Mouse (Mus musculus) limb, embryonic 13.5 days (tissue): ENCODE results near the gene Gpx4. TPM values are rescaled to one million over a fixed set of nuclear protein-coding genes. Genes with fewer than 3 reads are reported as not detected.

Experiments
- ATAC-seq: fragments of 200-750 bp; cut with Nextera tagmentation; 2 replicates; pipeline ENCODE4 v1.8.0; 2017; ENCODE audit warnings: low read depth, moderate number of reproducible peaks, moderate TSS enrichment; ENCODE audit not compliant: low FRiP score
- H3K27ac ChIP-seq: fragments of 300-500 bp; sonication (generic); 2 replicates; pipeline ENCODE4 v1.5.1; 2015; ENCODE audit warnings: inconsistent platforms, mild to moderate bottlenecking, moderate library complexity
- H3K27me3 ChIP-seq: fragments of 300-500 bp; sonication (generic); 2 replicates; pipeline ENCODE4 v1.6.1; 2015; ENCODE audit warnings: mild to moderate bottlenecking, inconsistent platforms
- H3K36me3 ChIP-seq: fragments of 300-500 bp; sonication (generic); 2 replicates; pipeline ENCODE4 v1.6.1; 2015; ENCODE audit warnings: inconsistent platforms, mild to moderate bottlenecking, moderate library complexity
- H3K4me1 ChIP-seq: fragments of 300-500 bp; sonication (generic); 2 replicates; pipeline ENCODE4 v1.6.1; 2015; ENCODE audit warnings: inconsistent platforms
- H3K4me2 ChIP-seq: fragments of 300-500 bp; sonication (generic); replicated peaks from 2 replicates; pipeline ENCODE4 v1.6.1; 2015; ENCODE audit warnings: inconsistent platforms, mild to moderate bottlenecking, moderate library complexity
- H3K4me3 ChIP-seq: fragments of 300-500 bp; sonication (generic); 2 replicates; pipeline ENCODE4 v1.5.1; 2015; ENCODE audit warnings: moderate library complexity, mild to moderate bottlenecking, inconsistent platforms
- H3K9ac ChIP-seq: fragments of 300-500 bp; sonication (generic); 2 replicates; pipeline ENCODE4 v1.6.1; 2015; ENCODE audit warnings: mild to moderate bottlenecking, inconsistent platforms
- H3K9me3 ChIP-seq: fragments of 300-500 bp; sonication (generic); 2 replicates; pipeline ENCODE4 v1.6.1; 2016; ENCODE audit warnings: inconsistent platforms
- WGBS: fragments of 180-500 bp; shearing (Covaris S2); methylation state at CpG from one replicate; pipeline ENCODE4 v1.1.7; 2015; 5-methylcytosine and 5-hydroxymethylcytosine counted together
- polyA plus RNA-seq: library from polyadenylated mRNA; unstranded; fragments of >200 nt; fragmentation: Nextera tagmentation; extraction: Ambion mirVana; gene quantifications from 2 replicates; pipeline ENCODE4 v1.2.1, GENCODE M21; 2015

The Gpx4 gene
- polyA plus RNA-seq, 1 experiment from 2014 or later = 462 TPM

GRCm38 (mm10) chr10:80063877-80064650 is 17.1 kb downstream of the Gpx4 start:
- WGBS = 73% methylated on average over 23 of the region's 23 CpGs
- no peak overlapping the region for H3K27ac ChIP-seq
- H3K9me3 ChIP-seq = no peaks in the 10 kb centered on the region

GRCm38 (mm10) chr10:80069251-80069650 is 22.3 kb downstream of the Gpx4 start:
- Histone ChIP-seq H3K36me3 (peaks cover 23% of the 10 kb centered on the region), H3K4me2 (no peak overlapping the region), H3K27ac (no peak overlapping the region), H3K27me3 (no peaks in the 10 kb centered on the region), H3K9ac (no peak overlapping the region), H3K4me1 (peaks cover 16% of the 10 kb centered on the region), H3K9me3 (no peaks in the 10 kb centered on the region), H3K4me3 (no peak overlapping the region)
- no peak for ATAC-seq
- WGBS = 94% methylated on average over 6 of the region's 7 CpGs

More at GRCm38 (mm10) chr10:80063877-80064650, 17.1 kb downstream of the Gpx4 start:
- Histone ChIP-seq H3K4me2 (no peak overlapping the region), H3K36me3 (peaks cover 64% of the 10 kb centered on the region), H3K27me3 (no peaks in the 10 kb centered on the region), H3K4me1 (no peaks in the 10 kb centered on the region), H3K9ac (peak overlapping the region; percentile 36; the same call in 1 of the 2 replicates), H3K4me3 (no peak overlapping the region)
- ATAC-seq = no peak

GRCm38 (mm10) chr10:80069948-80070450 is 23.0 kb downstream of the Gpx4 start:
- no peak overlapping the region for H3K4me3 ChIP-seq
- peaks cover 20% of the 10 kb centered on the region for H3K36me3 ChIP-seq
- no peaks in the 10 kb centered on the region for H3K27me3 ChIP-seq
- H3K9ac ChIP-seq = no peak overlapping the region
- no peak overlapping the region for H3K4me2 ChIP-seq
- H3K27ac ChIP-seq = no peak overlapping the region
- no peaks in the 10 kb centered on the region for H3K9me3 ChIP-seq
- H3K4me1 ChIP-seq = peaks cover 21% of the 10 kb centered on the region
- no peak for ATAC-seq
- WGBS = 90% methylated on average over 4 of the region's 4 CpGs

- H3K27ac ChIP-seq = peak overlapping the region; percentile 79
- no peaks in the 10 kb centered on the region for H3K27me3 ChIP-seq
- ATAC-seq = peak; percentile 66
- 51% methylated on average over 9 of the region's 9 CpGs for WGBS
- no peaks in the 10 kb centered on the region for H3K9me3 ChIP-seq
- H3K4me1 ChIP-seq = peaks cover 31% of the 10 kb centered on the region
- H3K4me2 ChIP-seq = no peak overlapping the region
- peak overlapping the region; percentile 36 for H3K9ac ChIP-seq
- peaks cover 16% of the 10 kb centered on the region for H3K36me3 ChIP-seq
- no peak overlapping the region for H3K4me3 ChIP-seq
These were observed 24.0 kb downstream of the Gpx4 start for GRCm38 (mm10) chr10:80070837-80071515.

GRCm38 (mm10) chr10:80071516-80071900 is 24.5 kb downstream of the Gpx4 start:
- WGBS = 73% methylated on average over 3 of the region's 3 CpGs
- Histone ChIP-seq H3K4me2 (no peak overlapping the region), H3K4me1 (peaks cover 32% of the 10 kb centered on the region), H3K9me3 (no peaks in the 10 kb centered on the region), H3K9ac (peak overlapping the region; percentile 36), H3K36me3 (peaks cover 13% of the 10 kb centered on the region), H3K27me3 (no peaks in the 10 kb centered on the region), H3K4me3 (no peak overlapping the region), H3K27ac (peak overlapping the region; percentile 79)
- no peak for ATAC-seq

GRCm38 (mm10) chr10:80072623-80073489 is 25.9 kb downstream of the Gpx4 start:
- 0 out of 2 replicates have a peak overlapping the region, but pooled peaks have one; percentile 20 for H3K9ac ChIP-seq
- no peak overlapping the region for H3K4me3 ChIP-seq
- ATAC-seq = no peak
- no peaks in the 10 kb centered on the region for H3K9me3 ChIP-seq
- no peak overlapping the region for H3K4me2 ChIP-seq
- H3K27me3 ChIP-seq = no peaks in the 10 kb centered on the region
- H3K4me1 ChIP-seq = peaks cover 32% of the 10 kb centered on the region
- peaks cover 10% of the 10 kb centered on the region; the same call in 1 of the 2 replicates for H3K36me3 ChIP-seq
- WGBS = 81% methylated on average over 20 of the region's 20 CpGs
- no peak overlapping the region for H3K27ac ChIP-seq

GRCm38 (mm10) chr10:80074813-80075601 is 28.0 kb downstream of the Gpx4 start:
- WGBS = 10% methylated on average over 28 of the region's 28 CpGs
- peaks cover 32% of the 10 kb centered on the region for H3K4me1 ChIP-seq
- no peak overlapping the region; the same call in 1 of the 2 replicates for H3K27ac ChIP-seq
- H3K36me3 ChIP-seq = peaks cover 22% of the 10 kb centered on the region
- peak overlapping the region; percentile 48 for H3K4me2 ChIP-seq
- no peaks in the 10 kb centered on the region for H3K27me3 ChIP-seq
- H3K9me3 ChIP-seq = no peaks in the 10 kb centered on the region
- no peak for ATAC-seq
- H3K4me3 ChIP-seq = peak overlapping the region; percentile 21
- peak overlapping the region; percentile 46; the same call in 1 of the 2 replicates for H3K9ac ChIP-seq

GRCm38 (mm10) chr10:80075924-80076323 is 29.0 kb downstream of the Gpx4 start:
- Histone ChIP-seq H3K36me3 (peaks cover 32% of the 10 kb centered on the region), H3K27ac (no peak overlapping the region), H3K27me3 (no peaks in the 10 kb centered on the region), H3K4me2 (no peak overlapping the region), H3K9me3 (no peaks in the 10 kb centered on the region), H3K9ac (peak overlapping the region; percentile 8; the same call in 1 of the 2 replicates), H3K4me1 (peaks cover 30% of the 10 kb centered on the region), H3K4me3 (no peak overlapping the region)
- 55% methylated on average over 1 of the region's 1 CpGs for WGBS
- no peak for ATAC-seq

- peak overlapping the region; percentile 8; the same call in 1 of the 2 replicates for H3K9ac ChIP-seq
- H3K4me1 ChIP-seq = peaks cover 25% of the 10 kb centered on the region
- H3K27me3 ChIP-seq = no peaks in the 10 kb centered on the region
- no peaks in the 10 kb centered on the region for H3K9me3 ChIP-seq
- H3K27ac ChIP-seq = no peak overlapping the region
- H3K4me2 ChIP-seq = no peak overlapping the region
- no peak for ATAC-seq
- no peak overlapping the region for H3K4me3 ChIP-seq
- 93% methylated on average over 4 of the region's 4 CpGs for WGBS
- H3K36me3 ChIP-seq = peaks cover 36% of the 10 kb centered on the region
These were observed 29.4 kb downstream of the Gpx4 start for GRCm38 (mm10) chr10:80076386-80076785.

- no peaks in the 10 kb centered on the region for H3K9me3 ChIP-seq
- ATAC-seq = no peak
- no peak overlapping the region for H3K27ac ChIP-seq
- 87% methylated on average over 5 of the region's 5 CpGs for WGBS
- H3K9ac ChIP-seq = no peak overlapping the region
- H3K4me1 ChIP-seq = peaks cover 16% of the 10 kb centered on the region
- no peaks in the 10 kb centered on the region for H3K27me3 ChIP-seq
- H3K4me3 ChIP-seq = no peak overlapping the region
- H3K36me3 ChIP-seq = peaks cover 42% of the 10 kb centered on the region
- H3K4me2 ChIP-seq = no peak overlapping the region
These were observed 30.3 kb downstream of the Gpx4 start for GRCm38 (mm10) chr10:80077312-80077711.

- 89% methylated on average over 1 of the region's 1 CpGs for WGBS
- no peak for ATAC-seq
- Histone ChIP-seq H3K4me3 (no peak overlapping the region), H3K9me3 (no peaks in the 10 kb centered on the region), H3K4me2 (no peak overlapping the region), H3K27me3 (no peaks in the 10 kb centered on the region), H3K36me3 (peaks cover 52% of the 10 kb centered on the region), H3K9ac (no peak overlapping the region), H3K4me1 (peaks cover 16% of the 10 kb centered on the region), H3K27ac (no peak overlapping the region)
These were observed 31.4 kb downstream of the Gpx4 start for GRCm38 (mm10) chr10:80078366-80078765.
